ENCODE assay signal across 21 mouse cellular contexts in the genomic region with DNA sequence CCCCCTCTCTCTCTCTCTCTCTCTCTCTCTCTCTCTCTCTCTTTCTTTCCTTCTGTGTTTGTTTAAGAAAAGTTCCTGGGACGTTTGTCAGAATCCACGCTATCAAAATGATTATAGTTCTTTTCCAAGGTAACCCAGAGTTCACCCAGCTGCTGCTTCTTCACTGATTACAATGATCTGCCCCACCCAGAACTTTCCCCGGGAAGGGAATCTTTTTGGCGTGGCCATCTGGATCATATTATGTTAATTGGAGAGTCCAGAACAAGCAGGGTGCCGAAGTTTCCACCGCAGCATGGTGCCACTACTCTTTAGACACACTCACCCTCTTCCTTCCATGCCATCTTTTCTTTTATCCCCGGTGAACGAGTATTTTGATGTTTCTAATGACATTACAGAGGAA. TPM values are rescaled to one million over a fixed set of nuclear protein-coding genes. Genes with fewer than 3 reads are reported as not detected.
DNase-seq lines count a peak whose midpoint lies in the region; ATAC-seq lines count a peak whose summit lies in the region.
"Had no signal": no experiment of that assay in that cellular context is flagged by ENCODE, and none has a peak within 500 bp of the region (broad histone marks: within the 10 kb centered on the region; RNA-seq: fewer than 3 reads in every experiment).

No protein-coding gene starts in this region.

- no peak overlapping the region for H3K9ac ChIP-seq in heart, embryonic 15.5 days
- no peak overlapping the region for H3K9ac ChIP-seq in heart, embryonic 11.5 days (ENCODE audit: low read depth, low read length)
- H3K9ac ChIP-seq: forebrain, postnatal 0 days; hindbrain, embryonic 12.5 days; liver, embryonic 15.5 days; lung, embryonic 15.5 days; neural tube, embryonic 12.5 days had no signal

- no peak overlapping the region for H3K27ac ChIP-seq in heart, embryonic 15.5 days
- no peak overlapping the region for H3K27ac ChIP-seq in heart, embryonic 11.5 days (ENCODE audit: low read depth, low read length)
- H3K27ac ChIP-seq: hindbrain, embryonic 12.5 days; liver, embryonic 15.5 days; lung, embryonic 15.5 days; neural tube, embryonic 12.5 days had no signal

- H3K4me1 ChIP-seq in heart, embryonic 15.5 days (replicated peaks), result peaks cover 13% of the 10 kb centered on the region
- H3K4me1 ChIP-seq in heart, embryonic 11.5 days (ENCODE audit: control insufficient read depth, insufficient read depth, low read length), result peaks cover 2% of the 10 kb centered on the region; the same call in 1 of the 2 replicates
- H3K4me1 ChIP-seq: hindbrain, embryonic 12.5 days; liver, embryonic 15.5 days; neural tube, embryonic 12.5 days had no signal

- peak overlapping the region; percentile 32; the same call in 1 of the 2 replicates for H3K4me2 ChIP-seq in heart, embryonic 15.5 days
- H3K4me2 ChIP-seq in heart, embryonic 11.5 days, result no peak overlapping the region; the same call in 1 of the 2 replicates
- H3K4me2 ChIP-seq: hindbrain, embryonic 12.5 days; liver, embryonic 15.5 days; lung, embryonic 15.5 days; neural tube, embryonic 12.5 days had no signal

- no peak overlapping the region for H3K4me3 ChIP-seq in heart, embryonic 15.5 days
- H3K4me3 ChIP-seq in heart, embryonic 11.5 days (ENCODE audit: low read depth, low read length), result no peak overlapping the region
- H3K4me3 ChIP-seq: hindbrain, embryonic 12.5 days; liver, embryonic 15.5 days; lung, embryonic 15.5 days; neural tube, embryonic 12.5 days had no signal

- 35% methylated on average over 8 of the region's 8 CpGs for WGBS in heart, embryonic 15.5 days
- WGBS in heart, embryonic 11.5 days (ENCODE audit: insufficient replicate concordance), result 43% methylated on average over 8 of the region's 8 CpGs

- no peak for ATAC-seq in heart, embryonic 15.5 days (replicated peaks; ENCODE audit: insufficient number of reproducible peaks, insufficient read depth, low FRiP score, low read depth)
- no peak for ATAC-seq in heart, embryonic 11.5 days (replicated peaks; ENCODE audit: insufficient number of reproducible peaks, low FRiP score, low TSS enrichment)
- ATAC-seq: intestine, postnatal 0 days had no signal

- H3K36me3 ChIP-seq in heart, embryonic 15.5 days, result no peaks in the 10 kb centered on the region
- H3K36me3 ChIP-seq in heart, embryonic 11.5 days (ENCODE audit: control insufficient read depth, insufficient read depth, low read length), result no peaks in the 10 kb centered on the region
- H3K36me3 ChIP-seq: hindbrain, embryonic 12.5 days; liver, embryonic 15.5 days; lung, embryonic 15.5 days; neural tube, embryonic 12.5 days had no signal

- DNase-seq in embryo, embryonic 10 days (ENCODE audit: low spot score), result peak; percentile 13
- DNase-seq in embryo, embryonic 9.5 days (ENCODE audit: extremely low spot score), result no peak
- peak; percentile 45 for DNase-seq in embryo, embryonic 11 days
- peak; percentile 27 for DNase-seq in skeletal muscle tissue, adult 2 months (ENCODE audit: low read depth, low spot score)
- no peak for DNase-seq in cerebellum, adult 8-10 months
- DNase-seq: adrenal gland, postnatal 36 days; cerebellum, adult 9-11 months; kidney, postnatal 36 days; liver; lung, postnatal 36 days; midbrain, embryonic 14.5 days; right cerebral cortex, postnatal 14 days; thymus, postnatal 14 days had no signal

- H3K27me3 ChIP-seq in heart, embryonic 15.5 days, result no peaks in the 10 kb centered on the region
- no peaks in the 10 kb centered on the region for H3K27me3 ChIP-seq in heart, embryonic 11.5 days (ENCODE audit: control insufficient read depth, insufficient read depth, low read length)
- H3K27me3 ChIP-seq: hindbrain, embryonic 12.5 days; liver, embryonic 15.5 days; lung, embryonic 15.5 days; neural tube, embryonic 12.5 days had no signal

- no peaks in the 10 kb centered on the region for H3K9me3 ChIP-seq in heart, embryonic 15.5 days (replicated peaks)
- H3K9me3 ChIP-seq in heart, embryonic 11.5 days (replicated peaks; ENCODE audit: control insufficient read depth, low read length), result no peaks in the 10 kb centered on the region
- H3K9me3 ChIP-seq: hindbrain, embryonic 12.5 days; liver, embryonic 15.5 days; lung, embryonic 15.5 days; neural tube, embryonic 12.5 days had no signal

RNA-seq across cellular contexts. Expression of gene Adamts1, which starts 37.2 kb away (rescaled TPM):
- polyA plus RNA-seq in heart, embryonic 15.5 days (2015; fragmentation: Nextera tagmentation; extraction: Ambion mirVana), result 40.2 and 50.6 TPM in 2 replicates
- 46.6 and 66.1 TPM in 2 replicates for polyA plus RNA-seq in heart, embryonic 11.5 days (2014; fragmentation: Nextera tagmentation; extraction: Ambion mirVana)

Comparison
In these comparisons a context has a peak if more than half of its experiments do, and no peak if none do; other contexts are left out.
1. DNase-seq: peak in embryo, embryonic 10 days (single experiment), embryo, embryonic 11 days (single experiment) and skeletal muscle tissue, adult 2 months (single experiment); none in embryo, embryonic 9.5 days (single experiment) and cerebellum, adult 8-10 months (single experiment).